Mouse (Mus musculus): ENCODE data around the gene Eif3g. TPM values are rescaled to one million over a fixed set of nuclear protein-coding genes. Genes with fewer than 3 reads are reported as not detected.

The Eif3g gene
- total RNA-seq, 1 experiment from 2014 or later = 143 TPM

GRCm38 (mm10) chr9:20857131-20857530, 41.3 kb downstream of the Eif3g start:
- peak; percentile 46 for DNase-seq

- no peak for DNase-seq
Observed at GRCm38 (mm10) chr9:20850179-20850578, 48.2 kb downstream of the Eif3g start.

Small RNAs within 50 kb of the gene (microRNA-seq; reads per million reads assigned to microRNA genes)
- 0.36 to 0.69 reads per million in 2 experiments for gene Mir7081

Other genes with a start within 250 kb of the Eif3g start
- 21.6 and 24.8 TPM in 2 replicates for gene Pin1, start 246.5 kb downstream of the Eif3g start, total RNA-seq (2021)
- 0.46 and 0.52 TPM in 2 replicates for gene Olfm2, start 152.3 kb downstream of the Eif3g start, total RNA-seq (2021)
- 178 and 222 TPM in 2 replicates for gene Col5a3, start 83.6 kb downstream of the Eif3g start, total RNA-seq (2021)
- not detected in 2 replicates for gene Rdh8, start 80.1 kb downstream of the Eif3g start, total RNA-seq (2021)
- gene A230050P20Rik, start 30.0 kb downstream of the Eif3g start, total RNA-seq (2021) = 22.5 and 33.4 TPM in 2 replicates
- gene Angptl6, start 18.9 kb downstream of the Eif3g start, total RNA-seq (2021) = 2.9 and 3.7 TPM in 2 replicates
- gene Ppan, start 10.4 kb downstream of the Eif3g start, total RNA-seq (2021) = 37.2 and 37.3 TPM in 2 replicates
- 61.3 and 68.1 TPM in 2 replicates for gene Dnmt1, start 61.3 kb upstream of the Eif3g start, total RNA-seq (2021)
- 16.2 and 16.9 TPM in 2 replicates for gene S1pr2, start 78.2 kb upstream of the Eif3g start, total RNA-seq (2021)
- gene Mrpl4, start 104.1 kb upstream of the Eif3g start, total RNA-seq (2021) = 113 and 122 TPM in 2 replicates
- 6.5 and 8.9 TPM in 2 replicates for gene Icam1, start 117.4 kb upstream of the Eif3g start, total RNA-seq (2021)
- 1.6 and 1.9 TPM in 2 replicates for gene Icam4, start 130.8 kb upstream of the Eif3g start, total RNA-seq (2021)
- 0.43 and 0.49 TPM in 2 replicates for gene Icam5, start 133.4 kb upstream of the Eif3g start, total RNA-seq (2021)
- gene Zglp1, start 168.5 kb upstream of the Eif3g start, total RNA-seq (2021) = not detected in 2 replicates
- 0.52 TPM in 1 of 2 replicates, not detected in the other for gene Gm49373, start 174.5 kb upstream of the Eif3g start, total RNA-seq (2021)
- 32.4 and 36.5 TPM in 2 replicates for gene Fdx1l, start 175.0 kb upstream of the Eif3g start, total RNA-seq (2021)
- 2.5 and 9.4 TPM in 2 replicates for gene Gm38431, start 193.4 kb upstream of the Eif3g start, total RNA-seq (2021)
- 52.1 and 60.0 TPM in 2 replicates for gene Raver1, start 193.4 kb upstream of the Eif3g start, total RNA-seq (2021)
- gene Tyk2, start 232.6 kb upstream of the Eif3g start, total RNA-seq (2021) = 17.7 and 22.4 TPM in 2 replicates

Data from adrenal gland, postnatal 25 days (tissue).